Mouse (Mus musculus) cerebellum, adult 18-20 months (tissue): Measurements from ENCODE around the gene Oxsm.

ENCODE experiments used
- DNase-seq, 2 experiments: peaks; one replicate each; pipeline ENCODE4 v3.0.0; 2021

Gene Oxsm

GRCm38 (mm10) chr14:16249171-16249874, at the start of gene Oxsm, which contains the start of gene Ngly1:
TSS of gene Oxsm (minus strand) at chr14:16249808.
TSS of gene Ngly1 (plus strand) at chr14:16249280.
- DNase-seq, result peak; percentile 80 to 93

GRCm38 (mm10) chr14:16296816-16297468, 47.3 kb upstream of the Oxsm start:
- no peak for DNase-seq

GRCm38 (mm10) chr14:16293921-16294320, 44.3 kb upstream of the Oxsm start:
- DNase-seq, result no peak

GRCm38 (mm10) chr14:16293015-16293414, 43.4 kb upstream of the Oxsm start:
- no peak for DNase-seq

- DNase-seq, result no peak
Measured at GRCm38 (mm10) chr14:16292371-16292770, 42.8 kb upstream of the Oxsm start.

GRCm38 (mm10) chr14:16283966-16284365, 34.4 kb upstream of the Oxsm start:
- DNase-seq, result no peak

- DNase-seq, result no peak
Measured at GRCm38 (mm10) chr14:16279196-16279595, 29.6 kb upstream of the Oxsm start.

GRCm38 (mm10) chr14:16273677-16274076, 24.1 kb upstream of the Oxsm start:
- DNase-seq, result no peak

GRCm38 (mm10) chr14:16269776-16270175, 20.2 kb upstream of the Oxsm start:
- DNase-seq, result no peak

GRCm38 (mm10) chr14:16267028-16267427, 17.4 kb upstream of the Oxsm start:
- no peak for DNase-seq

- no peak for DNase-seq
Measured at GRCm38 (mm10) chr14:16261869-16262268, 12.3 kb upstream of the Oxsm start.

- DNase-seq, result peak; percentile 72 to 83
Measured at GRCm38 (mm10) chr14:16260541-16260940, 10.9 kb upstream of the Oxsm start.

- DNase-seq, result no peak
Measured at GRCm38 (mm10) chr14:16256209-16256608, 6.6 kb upstream of the Oxsm start.

GRCm38 (mm10) chr14:16255745-16256144, 6.1 kb upstream of the Oxsm start:
- no peak for DNase-seq

- DNase-seq, result no peak
Measured at GRCm38 (mm10) chr14:16250099-16250498, 491 bp upstream of the Oxsm start.

GRCm38 (mm10) chr14:16248603-16249157, 928 bp downstream of the Oxsm start:
- no peak for DNase-seq

- no peak for DNase-seq
Measured at GRCm38 (mm10) chr14:16248135-16248534, 1.5 kb downstream of the Oxsm start.

GRCm38 (mm10) chr14:16246340-16246912, 3.2 kb downstream of the Oxsm start:
- no peak for DNase-seq

- no peak for DNase-seq
Measured at GRCm38 (mm10) chr14:16245127-16245526, 4.5 kb downstream of the Oxsm start.

GRCm38 (mm10) chr14:16244370-16244769, 5.2 kb downstream of the Oxsm start:
- DNase-seq, result no peak

GRCm38 (mm10) chr14:16243603-16244209, 5.9 kb downstream of the Oxsm start:
- DNase-seq, result peak; percentile 14 to 39

GRCm38 (mm10) chr14:16242947-16243602, 6.5 kb downstream of the Oxsm start:
- DNase-seq, result peak; percentile 90 to 93
